Mouse (Mus musculus) heart, postnatal 10 days (tissue): Measurements from ENCODE around the gene Krtap9-3. TPM values are rescaled to one million over a fixed set of nuclear protein-coding genes. Genes with fewer than 3 reads are reported as not detected.

Source experiments
- DNase-seq, 2 experiments: peaks; one replicate each; pipeline ENCODE4 v3.0.0; 2021
- intact Hi-C: fragments of 180-260 bp; cut with DNase I; formaldehyde crosslinking; loops from one replicate; pipeline ENCODE4 v1.15.1; 2025
- total RNA-seq, 2 experiments: library from RNA; stranded (reverse); gene quantifications; 2 replicates each; pipeline ENCODE4 v1.2.3; 2021

The Krtap9-3 gene
- total RNA-seq, 2 experiments from 2014 or later = not detected

GRCm38 (mm10) chr11:99573164-99573563, 24.7 kb downstream of the Krtap9-3 start:
- intact Hi-C loops = no loop called here
- DNase-seq = no peak

- intact Hi-C loops = no loop called here
- no peak for DNase-seq
These were observed 31.4 kb downstream of the Krtap9-3 start, which contains the start of gene Krtap3-1 for GRCm38 (mm10) chr11:99566530-99566929. Krtap3-1 (minus strand) TSS chr11:99566630.

- no peak for DNase-seq
- intact Hi-C loops = no loop called here
These were observed 35.3 kb downstream of the Krtap9-3 start for GRCm38 (mm10) chr11:99562580-99562979.

- intact Hi-C loops = no loop called here
- no peak for DNase-seq
These were observed 38.5 kb downstream of the Krtap9-3 start, which contains the start of gene Gm11939 for GRCm38 (mm10) chr11:99559366-99559765. Gm11939 (minus strand) TSS chr11:99559466.

GRCm38 (mm10) chr11:99557976-99558745, 39.7 kb downstream of the Krtap9-3 start:
- DNase-seq = no peak
- intact Hi-C loops = no loop called here

- no peak for DNase-seq
- intact Hi-C loops = no loop called here
These were observed 41.2 kb downstream of the Krtap9-3 start, which contains the start of gene Krtap3-2 for GRCm38 (mm10) chr11:99556753-99557152. Krtap3-2 (minus strand) TSS chr11:99556853.

- intact Hi-C loops = no loop called here
- no peak for DNase-seq
These were observed 41.7 kb downstream of the Krtap9-3 start for GRCm38 (mm10) chr11:99556195-99556594.

GRCm38 (mm10) chr11:99550765-99551164, 47.1 kb downstream of the Krtap9-3 start, which contains the start of gene Krtap3-3:
Krtap3-3 (minus strand) TSS chr11:99550865.
- intact Hi-C loops = no loop called here

GRCm38 (mm10) chr11:99547892-99548291, 50.0 kb downstream of the Krtap9-3 start:
- no peak for DNase-seq
- intact Hi-C loops = no loop called here

More at GRCm38 (mm10) chr11:99550765-99551164, 47.1 kb downstream of the Krtap9-3 start, which contains the start of gene Krtap3-3:
- DNase-seq = no peak

Other genes with a start within 250 kb of the Krtap9-3 start
- not detected for gene Krt27, start 247.0 kb downstream of the Krtap9-3 start, total RNA-seq
- not detected for gene Krt28, start 223.2 kb downstream of the Krtap9-3 start, total RNA-seq
- 1 to 10 TPM; 6.8 to 9.7 TPM for gene Krt10, start 208.7 kb downstream of the Krtap9-3 start, total RNA-seq
- gene Krt12, start 175.8 kb downstream of the Krtap9-3 start, total RNA-seq = not detected
- gene Krt20, start 160.0 kb downstream of the Krtap9-3 start, total RNA-seq = under 1 TPM; 0.26 to 0.30 TPM
- under 1 TPM in 1 of 2 experiments, not detected in 1; 0.17 TPM for gene Krt23, start 105.0 kb downstream of the Krtap9-3 start, total RNA-seq
- not detected for gene Krt39, start 76.8 kb downstream of the Krtap9-3 start, total RNA-seq
- not detected for gene Krt40, start 54.9 kb downstream of the Krtap9-3 start, total RNA-seq
- gene Krtap3-3, start 47.2 kb downstream of the Krtap9-3 start, total RNA-seq = not detected
- gene Krtap3-2, start 41.3 kb downstream of the Krtap9-3 start, total RNA-seq = not detected
- gene Gm11939, start 38.6 kb downstream of the Krtap9-3 start, total RNA-seq = not detected
- gene Krtap3-1, start 31.5 kb downstream of the Krtap9-3 start, total RNA-seq = not detected
- not detected for gene Krtap1-5, start 17.1 kb downstream of the Krtap9-3 start, total RNA-seq
- not detected for gene Krtap1-4, start 14.5 kb downstream of the Krtap9-3 start, total RNA-seq
- not detected for gene Krtap1-3, start 6.8 kb downstream of the Krtap9-3 start, total RNA-seq
- not detected for gene Gm11938, start 5.2 kb upstream of the Krtap9-3 start, total RNA-seq
- not detected for gene Gm11937, start 12.1 kb upstream of the Krtap9-3 start, total RNA-seq
- not detected for gene Krtap2-4, start 16.7 kb upstream of the Krtap9-3 start, total RNA-seq
- gene Gm11562, start 22.3 kb upstream of the Krtap9-3 start, total RNA-seq = not detected
- gene Krtap4-1, start 30.1 kb upstream of the Krtap9-3 start, total RNA-seq = not detected
- not detected for gene Krtap4-2, start 37.0 kb upstream of the Krtap9-3 start, total RNA-seq
- gene Krtap4-7, start 46.0 kb upstream of the Krtap9-3 start, total RNA-seq = not detected
- not detected for gene Gm11555, start 52.1 kb upstream of the Krtap9-3 start, total RNA-seq
- not detected for gene Gm11563, start 60.9 kb upstream of the Krtap9-3 start, total RNA-seq
- not detected for gene Krtap4-6, start 67.9 kb upstream of the Krtap9-3 start, total RNA-seq
- not detected for gene Gm14190, start 92.6 kb upstream of the Krtap9-3 start, total RNA-seq
- not detected for gene Gm14180, start 136.2 kb upstream of the Krtap9-3 start, total RNA-seq
- gene Gm11595, start 174.8 kb upstream of the Krtap9-3 start, total RNA-seq = not detected
- not detected for gene Krtap4-8, start 182.6 kb upstream of the Krtap9-3 start, total RNA-seq
- gene Krtap4-9, start 187.1 kb upstream of the Krtap9-3 start, total RNA-seq = not detected
- not detected for gene Gm11596, start 195.4 kb upstream of the Krtap9-3 start, total RNA-seq
- not detected for gene Gm11569, start 200.8 kb upstream of the Krtap9-3 start, total RNA-seq
- gene Gm11554, start 206.3 kb upstream of the Krtap9-3 start, total RNA-seq = not detected
- not detected for gene Krtap4-13, start 211.8 kb upstream of the Krtap9-3 start, total RNA-seq
- not detected for gene Gm11564, start 217.6 kb upstream of the Krtap9-3 start, total RNA-seq
- not detected for gene 2300003K06Rik, start 240.0 kb upstream of the Krtap9-3 start, total RNA-seq